Mouse (Mus musculus): ENCODE results near the gene Mrps18b. TPM values are rescaled to one million over a fixed set of nuclear protein-coding genes. Genes with fewer than 3 reads are reported as not detected.

Mrps18b gene
- polyA plus RNA-seq, 1 experiment: 43.9 TPM

DNA sequence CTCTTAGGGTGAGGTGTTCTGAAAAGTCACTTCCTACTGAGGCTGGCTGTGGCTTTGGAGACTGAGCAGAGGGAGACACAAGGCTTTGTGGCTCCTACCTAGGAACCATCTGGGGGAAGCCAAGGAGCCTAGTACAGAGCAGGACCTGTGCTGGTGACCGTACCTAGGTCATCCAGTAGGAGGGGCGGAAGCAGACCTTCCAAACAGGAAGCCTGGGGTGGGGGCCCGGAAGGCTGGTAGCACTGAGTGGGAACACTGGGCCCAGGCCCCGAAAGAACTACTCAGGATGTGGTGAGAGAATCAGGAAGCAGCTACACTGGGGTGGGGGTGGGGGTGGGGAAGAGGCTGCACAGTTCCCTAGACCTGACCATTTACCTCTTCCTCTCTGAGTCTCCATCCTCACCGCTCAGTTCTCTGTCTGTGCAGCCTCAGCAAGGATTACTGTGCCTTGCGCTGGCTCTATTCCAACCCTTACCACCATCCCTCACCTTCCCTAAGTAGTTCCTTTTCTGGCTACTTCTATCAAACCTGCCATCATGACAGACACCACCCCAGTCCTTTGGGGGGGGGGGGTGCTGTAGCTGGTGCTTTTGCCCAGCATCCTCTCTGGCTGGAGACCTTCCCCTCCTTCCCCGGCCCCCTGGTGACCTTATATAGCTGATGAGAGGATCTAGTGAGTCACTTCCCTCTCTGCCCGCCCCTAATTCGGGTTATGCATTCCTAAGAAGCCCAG, 45.9 kb downstream of the Mrps18b start:
- no peak for DNase-seq (ENCODE audit: low read depth)
- no peak for TF ChIP-seq CTCF (IDR thresholded peaks at IDR 0.05; ENCODE audit: borderline replicate concordance, extremely low read depth, insufficient read depth, insufficient read length)
- no peak for TF ChIP-seq POLR2A (IDR thresholded peaks at IDR 0.05; ENCODE audit: borderline replicate concordance, extremely low read depth, insufficient read depth, insufficient read length, poor library complexity, severe bottlenecking)

DNA sequence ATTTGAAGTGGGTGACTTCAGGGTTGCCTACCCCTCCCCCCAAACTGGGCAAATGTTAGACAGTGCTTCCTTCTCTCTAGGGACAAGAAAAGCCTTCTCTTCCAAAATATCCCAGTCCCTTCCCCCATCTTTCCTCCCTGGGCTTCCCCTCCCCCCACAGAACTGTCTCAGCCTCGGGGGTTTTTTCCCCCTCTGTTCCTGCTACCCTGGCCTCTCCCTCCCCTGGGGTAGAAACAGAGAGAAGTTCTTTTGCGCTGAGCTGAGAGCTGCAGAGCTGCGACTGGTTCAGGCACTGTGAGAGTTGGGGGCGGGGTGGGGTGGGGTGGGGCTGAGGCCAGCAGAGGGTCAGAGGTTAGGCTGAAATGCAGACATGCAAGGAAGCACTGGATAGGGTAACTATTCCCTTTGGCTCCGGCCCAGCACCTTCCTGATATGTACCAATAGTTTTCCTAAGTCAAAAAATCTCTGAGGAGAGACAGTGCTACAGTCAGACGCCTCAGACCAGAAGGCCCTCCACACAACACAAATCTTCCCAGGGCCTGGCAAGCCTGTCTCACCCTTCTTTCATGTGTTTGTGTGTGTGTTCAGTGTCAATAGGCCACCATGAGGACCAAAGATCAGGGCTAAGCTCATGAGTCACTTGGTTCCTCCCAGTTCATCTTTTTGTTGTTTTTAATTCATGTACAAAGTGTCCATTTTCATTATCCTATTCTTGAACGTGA, 46.7 kb downstream of the Mrps18b start:
- DNase-seq (ENCODE audit: low read depth): peak; percentile 43

DNA sequence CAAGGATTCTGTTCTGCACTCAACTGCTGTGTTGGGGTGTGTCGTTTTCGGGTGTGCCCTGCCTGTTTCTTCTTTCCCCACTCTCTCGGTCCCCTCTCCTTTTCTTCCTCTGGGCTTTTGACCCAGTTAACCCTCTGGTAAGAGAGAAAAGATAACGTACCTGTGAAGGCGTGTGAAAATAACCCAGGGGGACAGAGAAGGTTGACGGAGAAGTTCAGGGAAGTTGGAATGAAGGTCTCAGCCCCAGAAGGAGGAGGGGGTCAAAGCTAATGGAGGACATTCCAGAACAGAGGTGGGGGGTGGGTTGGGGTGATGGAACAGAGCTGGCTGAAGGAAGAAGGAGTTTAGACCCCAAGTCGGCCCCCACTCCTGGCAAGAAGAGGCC, 47.2 kb downstream of the Mrps18b start:
- no peak for TF ChIP-seq POLR2A (IDR thresholded peaks at IDR 0.05; ENCODE audit: borderline replicate concordance, extremely low read depth, insufficient read depth, insufficient read length, poor library complexity, severe bottlenecking)
- no peak for TF ChIP-seq CTCF (IDR thresholded peaks at IDR 0.05; ENCODE audit: borderline replicate concordance, extremely low read depth, insufficient read depth, insufficient read length)

More for the DNA sequence above, 46.7 kb downstream of the Mrps18b start:
- TF ChIP-seq CTCF (IDR thresholded peaks at IDR 0.05; ENCODE audit: borderline replicate concordance, extremely low read depth, insufficient read depth, insufficient read length) (no peak), POLR2A (IDR thresholded peaks at IDR 0.05; ENCODE audit: borderline replicate concordance, extremely low read depth, insufficient read depth, insufficient read length, poor library complexity, severe bottlenecking) (no peak)

DNA sequence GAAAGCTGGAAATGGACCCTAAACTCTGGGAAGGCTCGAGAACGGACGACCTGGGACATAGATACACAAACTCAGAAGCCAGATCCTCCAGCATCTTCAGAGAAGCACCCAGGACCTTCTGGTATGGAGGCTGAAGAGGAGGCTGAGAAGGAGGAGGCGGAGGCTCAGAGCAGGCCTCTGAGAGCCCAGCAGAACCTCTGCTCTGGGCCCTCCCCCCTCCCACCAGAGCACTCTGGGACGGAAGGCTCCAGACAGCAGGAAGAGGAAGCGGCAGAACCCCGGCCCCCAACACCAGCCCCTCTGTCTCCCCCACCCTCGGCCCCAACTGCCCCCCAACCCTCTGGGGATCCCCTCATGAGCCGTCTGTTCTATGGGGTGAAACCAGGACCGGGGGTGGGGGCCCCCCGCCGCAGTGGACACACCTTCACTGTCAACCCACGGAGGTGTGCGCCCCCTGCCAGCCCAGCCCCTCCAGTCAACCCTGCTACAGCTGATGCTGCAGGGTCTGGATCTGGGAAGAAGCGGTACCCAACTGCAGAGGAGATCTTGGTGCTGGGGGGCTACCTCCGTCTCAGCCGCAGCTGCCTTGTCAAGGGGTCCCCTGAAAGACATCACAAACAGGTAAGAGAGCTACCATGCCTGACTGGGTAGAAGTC, 47.9 kb downstream of the Mrps18b start:
- TF ChIP-seq CTCF (IDR thresholded peaks at IDR 0.05; ENCODE audit: borderline replicate concordance, extremely low read depth, insufficient read depth, insufficient read length): no peak
- no peak for TF ChIP-seq POLR2A (IDR thresholded peaks at IDR 0.05; ENCODE audit: borderline replicate concordance, extremely low read depth, insufficient read depth, insufficient read length, poor library complexity, severe bottlenecking)
- no peak for DNase-seq (ENCODE audit: low read depth)

More for the DNA sequence above, 47.2 kb downstream of the Mrps18b start:
- DNase-seq (ENCODE audit: low read depth): no peak

DNA sequence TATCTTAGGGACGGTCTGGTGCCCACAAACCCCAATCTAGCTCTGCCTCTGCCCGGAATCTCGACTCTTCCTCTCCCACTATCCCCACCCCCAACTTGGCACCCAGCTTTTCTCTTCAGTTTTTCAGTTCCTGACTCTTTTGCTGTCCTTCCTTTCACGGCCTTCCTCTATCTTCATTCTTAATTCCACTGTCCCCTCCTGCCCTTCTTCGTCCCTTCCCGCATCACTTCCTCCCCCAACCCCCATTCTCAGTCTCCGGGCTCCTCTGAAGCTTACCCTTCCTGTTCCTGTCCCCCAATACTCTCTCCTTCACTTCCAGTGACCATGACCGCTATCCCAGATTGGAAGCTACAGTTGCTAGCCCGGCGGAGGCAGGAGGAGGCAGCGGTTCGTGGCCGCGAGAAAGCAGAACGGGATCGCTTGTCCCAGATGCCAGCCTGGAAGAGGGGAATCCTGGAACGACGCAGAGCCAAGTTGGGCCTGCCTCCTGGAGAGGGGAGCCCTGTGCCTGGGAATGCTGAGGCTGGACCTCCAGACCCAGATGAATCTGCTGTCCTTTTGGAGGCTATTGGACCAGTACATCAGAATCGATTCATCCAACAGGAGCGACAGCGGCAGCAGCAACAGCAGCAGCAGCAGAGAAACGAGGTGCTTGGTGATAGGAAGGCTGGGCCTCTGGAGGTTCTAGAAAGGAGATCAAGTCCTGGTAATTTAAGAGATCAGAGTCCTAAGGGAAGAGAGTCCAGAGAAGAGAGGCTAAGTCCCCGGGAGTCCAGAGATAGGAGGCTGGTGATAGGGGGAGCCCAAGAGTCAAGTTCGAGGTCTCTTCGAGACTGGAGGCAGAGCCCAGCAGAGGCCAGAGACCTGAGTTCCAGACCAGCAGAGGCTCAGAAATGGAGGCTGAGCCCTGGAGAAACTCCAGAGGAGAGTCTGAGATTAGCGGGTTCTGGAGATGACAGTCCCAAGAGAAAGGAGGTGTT, 49.0 kb downstream of the Mrps18b start:
- 0 out of 2 replicates have a peak, but pooled peaks have one; percentile 0 for TF ChIP-seq CTCF (IDR thresholded peaks at IDR 0.05; ENCODE audit: borderline replicate concordance, extremely low read depth, insufficient read depth, insufficient read length)
- no peak for TF ChIP-seq POLR2A (IDR thresholded peaks at IDR 0.05; ENCODE audit: borderline replicate concordance, extremely low read depth, insufficient read depth, insufficient read length, poor library complexity, severe bottlenecking)
- DNase-seq (ENCODE audit: low read depth): peak; percentile 37

DNA sequence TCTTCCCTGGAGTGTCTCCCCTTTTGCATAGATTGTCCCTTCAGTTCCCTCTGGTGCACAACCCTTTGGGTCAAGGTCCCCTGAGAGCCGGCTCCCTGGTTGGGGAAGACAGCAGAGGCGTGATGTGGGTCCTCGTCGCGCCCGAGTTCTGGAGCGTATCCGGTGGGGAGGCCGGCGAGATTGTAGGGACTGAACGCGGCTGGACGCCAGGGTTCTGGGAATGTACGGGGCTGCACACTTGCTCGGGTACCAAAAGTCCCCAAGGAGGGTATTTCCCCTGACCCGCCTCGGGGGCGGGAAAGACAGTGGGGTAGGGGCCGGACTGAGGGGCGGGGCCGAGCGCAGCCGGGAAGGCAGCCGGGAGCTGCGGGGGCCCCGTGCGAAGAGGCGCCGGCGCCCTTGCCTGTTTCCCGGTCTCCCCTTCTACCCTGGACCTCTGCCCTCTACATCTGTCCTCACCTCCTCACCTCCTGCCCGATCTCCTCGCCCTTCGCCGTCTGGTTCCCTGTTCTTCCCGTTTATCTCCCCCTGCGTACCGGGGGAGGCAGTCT, 49.8 kb downstream of the Mrps18b start:
- TF ChIP-seq POLR2A (IDR thresholded peaks at IDR 0.05; ENCODE audit: borderline replicate concordance, extremely low read depth, insufficient read depth, insufficient read length, poor library complexity, severe bottlenecking) (0 out of 2 replicates have a peak, but pooled peaks have one; percentile 36), CTCF (IDR thresholded peaks at IDR 0.05; ENCODE audit: borderline replicate concordance, extremely low read depth, insufficient read depth, insufficient read length) (no peak)
- DNase-seq (ENCODE audit: low read depth): peak; percentile 74

DNA sequence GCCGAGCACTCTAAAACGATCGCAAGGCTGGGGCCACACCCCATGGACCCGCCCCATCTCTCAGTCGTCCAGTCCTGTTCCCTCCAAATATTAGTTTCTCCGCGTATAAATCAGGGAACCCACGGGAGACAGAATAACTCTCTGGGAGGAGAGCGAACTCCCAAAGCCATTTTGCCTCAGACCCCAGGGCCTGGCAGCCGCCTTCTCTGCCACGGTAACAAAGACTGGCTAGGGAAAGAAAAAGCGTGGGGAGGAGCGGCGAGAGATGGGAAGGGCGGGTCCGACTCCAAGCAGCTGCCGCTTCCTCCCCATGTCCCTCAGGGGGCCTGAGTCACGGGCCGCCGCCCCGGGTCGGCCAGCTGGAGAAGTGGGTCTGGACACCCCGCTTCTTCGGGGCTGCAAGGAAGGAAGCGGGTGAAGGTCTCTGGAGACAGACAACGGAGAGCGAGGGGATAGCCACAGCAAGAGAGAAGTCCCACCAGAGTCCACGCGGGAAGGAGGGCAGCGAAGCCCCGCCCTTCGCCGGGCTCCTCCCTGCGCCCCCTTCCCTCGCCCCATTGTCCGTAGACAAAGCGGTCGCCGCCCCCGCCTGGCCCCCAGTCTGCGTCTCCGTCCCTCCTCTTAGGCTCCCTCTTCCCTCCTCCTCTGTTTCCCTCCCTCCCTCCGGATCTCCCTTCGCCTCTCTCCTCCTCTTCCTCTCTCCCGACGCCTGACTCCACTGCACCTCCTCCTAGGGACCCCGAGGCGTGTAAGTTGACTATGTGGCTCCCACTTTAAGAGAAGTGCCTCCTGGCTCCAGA, 50.5 kb downstream of the Mrps18b start, which contains the start of gene Ppp1r18:
Gene Ppp1r18, plus strand, starts transcription at position 113 of the 800 bp plus-strand sequence.
- TF ChIP-seq CTCF (IDR thresholded peaks at IDR 0.05; ENCODE audit: borderline replicate concordance, extremely low read depth, insufficient read depth, insufficient read length) (no peak), POLR2A (IDR thresholded peaks at IDR 0.05; ENCODE audit: borderline replicate concordance, extremely low read depth, insufficient read depth, insufficient read length, poor library complexity, severe bottlenecking) (peak; percentile 46; the same call in 1 of the 2 replicates)
- DNase-seq (ENCODE audit: low read depth): peak; percentile 94

DNA sequence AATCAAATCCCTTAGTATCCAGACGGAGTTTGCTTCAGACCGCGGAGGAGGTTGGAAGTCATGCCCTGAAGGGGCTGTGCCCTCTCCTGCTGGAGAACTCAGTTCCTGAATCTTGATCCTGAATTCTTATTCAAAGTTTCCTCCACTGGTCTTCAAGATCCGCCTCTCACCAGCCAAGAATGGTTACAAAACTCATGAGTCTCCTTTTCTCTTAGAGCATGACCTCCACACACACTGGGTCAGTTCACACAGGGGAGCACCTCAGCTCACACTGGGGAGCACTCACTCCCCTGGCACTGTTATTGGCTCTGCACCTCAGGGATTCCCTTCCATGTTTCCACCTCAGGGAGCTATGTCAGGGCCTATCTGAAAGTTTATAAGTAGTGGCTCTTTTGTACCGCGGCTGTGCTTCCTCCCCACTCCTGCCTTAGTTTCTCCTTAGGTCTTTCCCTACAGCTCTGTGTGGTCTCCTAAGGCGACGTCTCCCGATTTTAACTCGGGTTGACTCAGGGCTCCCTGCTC, 51.3 kb downstream of the Mrps18b start:
- TF ChIP-seq CTCF (IDR thresholded peaks at IDR 0.05; ENCODE audit: borderline replicate concordance, extremely low read depth, insufficient read depth, insufficient read length) (no peak), POLR2A (IDR thresholded peaks at IDR 0.05; ENCODE audit: borderline replicate concordance, extremely low read depth, insufficient read depth, insufficient read length, poor library complexity, severe bottlenecking) (no peak)

DNA sequence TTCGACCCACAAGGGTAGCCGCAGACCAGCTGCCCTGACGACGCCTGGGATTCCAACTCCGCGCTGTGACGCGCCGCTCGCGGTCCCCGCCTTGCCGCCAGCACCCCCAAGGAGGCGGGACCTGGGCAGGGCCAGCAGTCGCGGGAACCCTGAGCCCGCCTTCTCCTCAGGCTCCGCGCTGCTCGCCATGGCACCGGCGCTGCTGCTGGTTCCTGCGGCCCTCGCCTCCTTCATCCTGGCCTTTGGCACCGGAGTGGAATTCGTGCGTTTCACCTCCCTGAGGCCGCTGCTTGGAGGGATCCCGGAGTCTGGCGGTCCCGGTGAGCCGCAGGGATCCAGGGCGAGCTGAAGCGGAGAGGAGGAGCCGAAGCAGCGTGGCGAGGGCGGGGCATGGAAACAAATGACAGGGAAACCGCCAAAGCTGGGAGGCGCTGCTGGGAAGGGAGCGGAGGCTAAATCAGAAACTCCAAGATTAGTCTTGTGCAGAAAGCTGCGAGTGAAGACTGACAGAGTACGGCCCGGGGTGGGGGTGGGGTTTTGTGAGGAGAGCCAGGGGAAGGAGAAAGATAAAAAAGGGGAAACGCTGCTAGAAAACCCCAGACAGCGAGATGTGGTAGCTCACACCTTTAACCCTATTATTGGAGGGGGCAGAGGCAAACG, 54.9 kb downstream of the Mrps18b start, which contains the start of gene Nrm:
Gene Nrm, plus strand, starts transcription at position 121 of the 660 bp plus-strand sequence.
- 0 out of 2 replicates have a peak, but pooled peaks have one; percentile 19 for TF ChIP-seq CTCF (IDR thresholded peaks at IDR 0.05; ENCODE audit: borderline replicate concordance, extremely low read depth, insufficient read depth, insufficient read length)
- peak; percentile 60; the same call in 1 of the 2 replicates for TF ChIP-seq POLR2A (IDR thresholded peaks at IDR 0.05; ENCODE audit: borderline replicate concordance, extremely low read depth, insufficient read depth, insufficient read length, poor library complexity, severe bottlenecking)
- peak; percentile 97 for DNase-seq (ENCODE audit: low read depth)

More for the DNA sequence above, 51.3 kb downstream of the Mrps18b start:
- no peak for DNase-seq (ENCODE audit: low read depth)
